Mouse (Mus musculus): ENCODE data around the gene Stk11. TPM values are rescaled to one million over a fixed set of nuclear protein-coding genes. Genes with fewer than 3 reads are reported as not detected.
A peak's percentile ranks its signal among the peaks of the same experiment; 100 is the strongest.
"Not testable (repeated sequence)": the region's sequence is repeated elsewhere in the genome, so short reads cannot be mapped to it uniquely, and the experiment has no call there.

Gene Stk11
- total RNA-seq, 2 experiments from 2014 or later: 105 to 110 TPM

- no peak for DNase-seq
Observed at GRCm38 (mm10) chr10:80157141-80157929, 41.7 kb downstream of the Stk11 start.

- no peak for DNase-seq
Observed at GRCm38 (mm10) chr10:80158307-80158986, 42.8 kb downstream of the Stk11 start.

DNA sequence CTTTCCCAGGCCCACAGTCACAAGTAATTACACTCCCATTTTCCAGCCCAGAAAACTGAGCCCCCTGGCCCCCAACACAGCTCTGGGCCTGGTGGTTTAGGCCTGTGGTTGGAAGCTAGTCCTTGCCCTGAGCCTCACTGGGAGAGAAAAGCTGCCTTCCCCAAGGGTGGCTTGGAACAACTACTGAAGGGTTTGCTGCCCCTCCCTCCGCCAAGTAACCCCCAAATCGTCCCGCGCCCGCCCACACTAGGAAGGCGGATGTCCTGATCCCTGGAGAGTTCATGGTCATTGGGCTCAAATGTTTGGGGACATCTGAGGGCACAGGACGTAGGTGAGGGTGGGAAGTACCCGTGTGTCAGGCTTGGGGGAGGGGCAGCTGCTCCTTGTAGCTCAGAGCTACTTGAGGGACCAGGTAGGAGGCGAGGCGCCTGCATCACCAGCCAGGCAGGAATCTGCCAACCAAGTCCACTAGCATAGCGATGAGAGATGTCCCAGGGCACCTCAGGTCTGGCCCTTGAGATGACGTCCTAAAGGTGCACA, 43.5 kb downstream of the Stk11 start:
- DNase-seq: no peak

GRCm38 (mm10) chr10:80159561-80160454, 44.2 kb downstream of the Stk11 start:
- DNase-seq: peak; percentile 97

- DNase-seq: peak; percentile 85
Observed at GRCm38 (mm10) chr10:80160455-80161371, 45.1 kb downstream of the Stk11 start.

- no peak for DNase-seq
Observed at GRCm38 (mm10) chr10:80161522-80162242, 46.1 kb downstream of the Stk11 start.

DNA sequence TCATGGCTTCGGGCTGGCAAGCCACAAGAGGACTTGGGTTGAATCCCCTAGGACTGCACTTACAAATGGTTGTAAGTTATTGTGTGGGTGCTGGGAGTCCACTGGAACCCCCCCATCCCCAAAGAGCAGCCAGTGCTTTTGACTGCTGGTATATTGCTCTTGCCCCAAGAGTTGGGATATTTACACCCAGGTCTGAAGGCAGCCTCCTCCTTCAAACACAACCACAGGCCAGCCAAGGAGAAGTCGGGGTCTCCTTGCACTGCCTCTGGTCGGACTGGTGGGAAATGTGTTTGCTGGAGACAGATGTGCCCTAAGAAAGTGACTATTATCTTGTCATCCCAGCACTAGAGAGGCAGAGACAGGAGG, 46.6 kb downstream of the Stk11 start:
- DNase-seq: no peak

DNA sequence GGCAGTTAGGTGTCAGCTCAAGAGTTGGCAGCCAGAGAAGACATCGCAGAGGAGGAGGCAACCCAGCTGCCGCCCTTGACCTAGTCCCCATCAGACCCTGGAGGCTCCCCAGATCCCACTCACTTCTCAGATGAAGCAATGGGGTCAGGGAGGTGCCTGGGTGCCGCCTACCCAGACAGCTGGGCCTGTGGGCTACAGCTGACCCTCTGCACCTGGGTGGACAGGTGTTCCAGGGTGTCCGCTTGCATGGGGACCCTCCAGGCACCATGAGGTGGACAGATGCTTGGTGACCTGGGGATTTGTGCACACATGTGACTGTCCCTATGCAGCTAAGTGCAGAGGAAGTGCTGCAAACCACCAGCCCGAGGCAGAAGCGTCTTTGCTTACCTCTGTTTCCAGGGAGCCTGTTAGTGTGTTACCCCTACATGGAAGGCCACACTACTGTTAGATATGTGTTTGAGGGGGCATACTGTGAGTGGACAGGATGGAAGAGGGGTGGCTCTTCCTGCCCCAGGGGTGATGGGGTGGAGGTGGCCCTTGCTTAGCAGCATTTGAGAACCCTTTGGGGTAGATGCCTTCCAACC, 47.2 kb downstream of the Stk11 start:
- DNase-seq: no peak

- DNase-seq: no peak
Observed at GRCm38 (mm10) chr10:80163721-80164120, 48.1 kb downstream of the Stk11 start.

DNA sequence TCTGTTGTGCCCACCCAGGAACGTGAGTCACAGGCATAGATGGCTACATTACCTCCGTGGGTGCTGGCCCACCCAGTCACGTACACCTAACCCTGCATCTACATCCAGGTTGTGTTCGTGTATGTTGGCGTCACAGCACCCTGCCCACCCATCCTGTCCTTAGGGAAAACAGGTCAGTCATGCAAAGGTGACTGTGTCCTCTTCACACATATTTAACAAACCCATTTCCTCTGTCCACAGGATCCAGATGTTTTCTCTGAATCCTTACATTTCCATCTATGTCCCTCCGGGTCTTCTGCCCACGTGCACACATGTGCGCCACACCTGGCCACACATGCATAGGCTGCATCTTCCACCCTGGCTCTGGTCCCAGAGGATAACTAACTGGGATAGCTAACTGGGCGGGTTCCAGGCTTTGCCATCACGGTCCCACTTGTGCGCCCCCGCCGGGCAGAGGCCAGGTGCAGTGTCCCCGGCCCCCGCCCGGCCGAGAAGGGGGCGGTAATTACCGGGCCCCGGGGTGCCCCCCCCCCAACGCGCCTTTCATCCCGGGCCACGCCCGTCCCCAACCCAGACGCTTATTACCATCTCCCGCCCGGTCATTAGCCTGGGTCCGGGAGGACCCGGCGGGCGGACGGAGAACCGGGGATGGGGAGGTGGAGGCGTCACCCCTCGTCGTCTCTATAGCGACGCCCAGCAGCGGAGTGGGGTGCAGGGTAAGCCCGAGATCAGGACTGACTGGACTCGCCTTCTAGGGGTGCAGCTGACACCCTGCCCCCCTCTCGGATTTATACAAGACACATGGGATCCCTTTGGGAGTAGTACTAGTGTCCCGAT, 48.8 kb downstream of the Stk11 start:
- DNase-seq: no peak

GRCm38 (mm10) chr10:80164998-80165344, 49.4 kb downstream of the Stk11 start:
- peak; percentile 93 for DNase-seq

DNA sequence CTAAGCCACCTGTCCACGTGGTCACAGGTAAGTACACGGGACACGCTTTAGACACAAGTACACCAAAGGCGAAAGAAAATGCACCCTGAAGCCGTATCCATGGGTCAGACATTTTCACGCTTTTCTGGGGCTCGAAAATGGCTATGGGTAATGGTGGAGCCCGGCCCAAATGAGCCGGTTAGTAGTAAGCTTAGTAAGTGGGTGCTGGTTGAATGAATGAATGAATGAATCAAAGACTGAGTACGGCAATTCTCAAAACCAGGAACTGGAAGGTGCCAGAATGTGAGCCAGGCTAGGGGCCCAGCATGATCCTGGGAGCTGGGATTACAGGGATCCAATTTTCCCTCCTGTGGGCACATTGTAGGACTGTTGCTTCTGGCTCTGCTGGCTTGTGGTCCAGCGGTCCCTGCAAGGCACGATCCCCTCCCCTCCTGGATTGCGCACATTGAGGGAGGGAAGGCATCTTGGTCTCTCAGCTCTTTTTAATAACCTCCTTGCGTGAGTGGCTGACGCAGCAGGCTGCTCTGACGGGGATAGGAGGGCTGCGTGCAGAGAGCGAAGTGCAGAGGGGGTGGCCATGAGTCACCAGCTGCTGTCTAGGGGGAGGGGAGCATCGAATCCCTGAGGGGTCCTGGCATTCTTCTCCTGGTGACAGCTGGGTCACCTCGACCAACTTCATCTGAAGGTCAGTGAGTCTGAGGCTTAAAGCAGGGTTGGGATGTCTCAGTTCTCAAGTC, 50.0 kb downstream of the Stk11 start, which contains the start of gene Cirbp:
Gene Cirbp, plus strand, starts transcription at position 594 of the 737 bp plus-strand sequence.
- no peak for DNase-seq

- not testable (repeated sequence) for DNase-seq
Observed at GRCm38 (mm10) chr10:80166136-80166535, 50.5 kb downstream of the Stk11 start.

- DNase-seq: peak; percentile 98
Observed at GRCm38 (mm10) chr10:80167460-80168037, 51.9 kb downstream of the Stk11 start.

- DNase-seq: peak; percentile 97
Observed at GRCm38 (mm10) chr10:80168038-80168661, 52.5 kb downstream of the Stk11 start.

DNA sequence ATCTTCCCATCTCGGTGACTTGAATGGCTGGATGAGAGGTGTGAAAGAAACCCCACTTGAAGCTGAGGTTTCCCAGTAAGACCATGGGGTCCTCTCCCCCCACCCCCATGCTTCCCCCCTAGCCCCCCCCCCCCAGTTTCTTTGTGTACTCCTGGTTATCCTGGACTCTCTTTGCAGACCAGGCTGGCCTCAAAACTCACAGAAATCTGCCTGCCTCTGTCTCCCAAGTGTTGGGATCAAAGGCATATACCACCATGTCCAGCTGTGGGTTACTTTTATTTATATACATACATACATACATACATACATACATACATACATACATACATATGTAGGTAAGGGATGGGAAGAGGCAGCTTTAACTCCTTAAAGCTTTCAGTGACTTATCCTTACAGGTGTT, 53.5 kb downstream of the Stk11 start:
- no peak for DNase-seq

DNA sequence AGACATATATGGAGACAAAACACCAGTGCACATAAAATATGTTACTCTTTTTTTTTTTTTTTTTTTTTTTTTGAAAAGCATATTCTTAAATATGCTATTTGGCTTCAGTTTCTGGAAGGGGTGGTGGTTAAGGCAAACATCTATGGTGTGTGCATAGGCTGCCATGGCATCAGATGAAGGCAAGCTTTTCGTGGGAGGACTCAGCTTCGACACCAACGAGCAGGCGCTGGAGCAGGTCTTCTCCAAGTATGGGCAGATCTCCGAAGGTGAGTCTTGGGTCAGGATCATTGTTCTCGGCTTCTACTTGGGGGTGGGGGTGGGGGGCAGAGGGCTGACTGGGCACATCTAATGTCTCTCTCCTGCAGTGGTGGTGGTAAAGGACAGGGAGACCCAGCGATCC, 54.0 kb downstream of the Stk11 start:
- DNase-seq: no peak

- DNase-seq: no peak
Observed at GRCm38 (mm10) chr10:80170052-80170451, 54.4 kb downstream of the Stk11 start.
